Mouse (Mus musculus) adrenal gland, adult 18-20 months (tissue): ENCODE results near the gene Adra1d. TPM values are rescaled to one million over a fixed set of nuclear protein-coding genes. Genes with fewer than 3 reads are reported as not detected.

Experiments used
- DNase-seq, 2 experiments: peaks; one replicate each; pipeline ENCODE4 v3.0.0; 2021 to 2022; ENCODE audit warnings: low spot score in 2 of 2
- total RNA-seq, 2 experiments: library from RNA; stranded (reverse); gene quantifications; 1 replicate in 1 of 2; 2 replicates in 1 of 2; pipeline ENCODE4 v1.2.3; 2021

The Adra1d gene
- total RNA-seq, 2 experiments from 2014 or later: 37.0 to 44.1 TPM

DNA sequence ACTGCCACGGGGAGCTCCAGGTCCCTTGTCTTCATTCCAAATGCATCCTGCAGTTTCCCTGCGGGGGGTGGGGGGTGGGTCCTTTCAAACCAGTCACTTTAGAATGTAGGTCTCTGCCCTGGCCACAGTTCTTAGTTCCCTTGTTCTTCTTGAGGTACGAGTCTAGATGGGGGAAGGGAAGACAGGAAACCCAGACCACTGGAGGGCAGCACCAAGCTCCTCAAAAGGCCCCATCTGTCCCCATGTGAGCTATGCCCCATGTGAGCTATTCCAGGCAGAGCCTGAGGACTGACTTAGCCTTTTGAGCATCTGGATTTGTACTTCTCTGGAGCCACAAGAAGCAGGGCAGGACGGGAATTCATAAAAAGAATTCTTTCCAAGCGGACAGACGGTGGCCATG lies 19.6 kb downstream of the Adra1d start:
- DNase-seq: no peak

DNA sequence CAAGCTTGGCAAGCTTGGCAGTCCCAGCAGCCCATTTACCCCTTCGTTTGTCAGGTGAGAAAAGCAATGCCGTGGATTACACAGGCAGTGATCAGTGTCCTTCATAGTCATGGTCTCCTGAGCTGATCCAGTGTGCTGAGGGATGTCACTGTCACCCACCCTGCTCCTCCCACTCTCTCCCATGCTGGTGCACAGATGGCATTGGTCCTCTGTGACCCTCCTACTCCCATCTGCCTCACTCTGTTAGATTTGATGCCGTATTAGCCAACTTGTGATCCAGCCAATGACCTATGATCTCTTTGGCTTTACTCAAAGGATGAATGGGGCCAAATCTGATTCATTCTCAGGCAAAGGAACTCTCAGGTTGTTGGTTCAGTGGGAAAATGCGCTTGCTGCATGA lies 20.4 kb downstream of the Adra1d start:
- DNase-seq: no peak

DNA sequence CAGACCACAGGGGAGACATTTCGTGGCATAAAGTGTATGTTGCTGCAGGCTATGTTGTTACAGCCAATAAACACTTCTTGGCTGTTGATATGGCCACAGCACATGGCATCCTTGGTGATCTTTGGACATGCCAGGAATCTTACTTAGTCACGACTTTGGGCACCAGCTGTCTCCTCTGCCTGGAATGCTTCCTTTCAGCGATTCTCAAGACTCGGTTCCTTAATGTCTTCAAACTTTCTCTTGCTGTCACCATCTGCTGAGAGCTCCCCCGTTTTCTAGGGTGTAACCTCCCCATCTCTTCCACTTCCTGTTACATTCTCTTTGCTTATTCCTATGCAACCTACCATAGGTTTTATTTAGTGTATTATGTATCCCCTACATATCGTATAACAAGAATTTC lies 22.3 kb downstream of the Adra1d start:
- no peak for DNase-seq

DNA sequence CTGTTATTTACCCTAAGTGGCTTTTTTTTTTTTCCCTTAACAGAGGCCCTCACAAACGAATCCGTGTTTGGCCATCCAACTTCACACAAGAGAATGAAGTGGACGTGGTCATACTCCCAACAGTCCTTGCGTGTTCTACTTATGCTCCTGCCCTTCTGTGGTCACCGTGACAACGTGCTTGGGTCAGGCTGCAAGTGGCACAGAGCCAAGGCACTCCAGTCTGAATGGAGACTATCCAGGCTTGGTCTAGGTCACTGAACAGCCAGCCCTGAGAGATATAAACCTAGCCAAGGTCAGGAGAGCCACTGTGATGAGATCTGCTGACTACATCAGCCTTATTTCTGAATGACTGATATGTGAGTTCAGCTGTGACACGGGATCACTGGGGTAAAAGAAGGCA lies 23.7 kb downstream of the Adra1d start:
- peak; percentile 65 to 72 for DNase-seq

DNA sequence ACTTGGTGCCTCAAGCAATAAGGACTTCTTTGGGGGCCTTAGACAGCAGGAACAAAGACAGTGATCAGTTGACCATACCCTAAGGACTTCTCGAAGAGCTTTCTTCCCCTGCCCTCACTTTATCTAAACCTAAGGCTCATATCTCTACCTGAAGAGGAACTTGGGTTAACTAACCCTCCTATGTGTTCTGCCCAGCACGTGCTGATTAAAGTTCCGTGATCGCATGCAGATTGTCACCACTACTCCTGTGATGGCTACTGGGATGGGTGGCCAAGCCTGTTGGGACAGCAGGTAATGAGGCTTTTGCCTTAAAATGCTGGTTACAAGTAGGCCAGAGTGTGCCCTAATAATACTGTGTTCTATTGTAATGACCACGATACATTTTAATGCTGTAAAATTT lies 26.9 kb downstream of the Adra1d start:
- DNase-seq: no peak

DNA sequence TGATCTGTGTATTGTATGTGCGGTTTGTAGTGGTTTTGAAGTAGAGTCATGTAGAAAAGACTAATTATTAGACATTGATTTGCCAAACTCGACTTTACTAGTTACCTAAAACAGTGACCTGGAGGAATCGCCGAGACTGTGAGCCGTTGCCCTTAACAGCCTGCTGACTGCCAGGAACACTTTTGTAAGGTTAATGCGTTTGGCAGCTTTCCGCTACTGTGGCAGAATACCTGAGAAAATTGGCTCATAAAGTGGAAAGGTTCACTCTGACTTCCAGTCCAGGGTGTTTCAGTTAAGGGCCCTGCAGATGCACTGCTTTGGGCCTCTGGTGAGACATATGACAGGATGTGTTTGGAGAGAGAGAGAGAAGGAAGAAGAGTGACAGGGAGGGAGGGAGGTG lies 30.8 kb downstream of the Adra1d start:
- no peak for DNase-seq

DNA sequence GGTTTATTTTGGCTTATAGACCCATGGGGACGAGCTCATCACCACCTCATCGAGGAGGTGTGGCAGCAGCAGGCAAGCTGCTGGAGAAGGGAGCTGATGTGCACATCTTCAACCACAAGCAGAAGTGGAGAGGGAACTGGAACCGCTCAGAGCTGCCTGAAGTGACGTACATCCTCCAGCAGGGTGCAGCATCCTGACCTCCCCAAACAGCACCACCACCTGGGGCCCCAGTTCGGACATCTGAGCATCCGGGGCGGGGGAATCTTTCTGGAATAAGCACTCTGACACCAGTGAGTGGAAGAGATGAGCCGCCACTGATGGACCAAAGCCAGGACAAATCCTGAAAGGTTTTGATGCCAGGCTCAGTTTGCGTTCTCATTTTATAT lies 31.5 kb downstream of the Adra1d start:
- no peak for DNase-seq

DNA sequence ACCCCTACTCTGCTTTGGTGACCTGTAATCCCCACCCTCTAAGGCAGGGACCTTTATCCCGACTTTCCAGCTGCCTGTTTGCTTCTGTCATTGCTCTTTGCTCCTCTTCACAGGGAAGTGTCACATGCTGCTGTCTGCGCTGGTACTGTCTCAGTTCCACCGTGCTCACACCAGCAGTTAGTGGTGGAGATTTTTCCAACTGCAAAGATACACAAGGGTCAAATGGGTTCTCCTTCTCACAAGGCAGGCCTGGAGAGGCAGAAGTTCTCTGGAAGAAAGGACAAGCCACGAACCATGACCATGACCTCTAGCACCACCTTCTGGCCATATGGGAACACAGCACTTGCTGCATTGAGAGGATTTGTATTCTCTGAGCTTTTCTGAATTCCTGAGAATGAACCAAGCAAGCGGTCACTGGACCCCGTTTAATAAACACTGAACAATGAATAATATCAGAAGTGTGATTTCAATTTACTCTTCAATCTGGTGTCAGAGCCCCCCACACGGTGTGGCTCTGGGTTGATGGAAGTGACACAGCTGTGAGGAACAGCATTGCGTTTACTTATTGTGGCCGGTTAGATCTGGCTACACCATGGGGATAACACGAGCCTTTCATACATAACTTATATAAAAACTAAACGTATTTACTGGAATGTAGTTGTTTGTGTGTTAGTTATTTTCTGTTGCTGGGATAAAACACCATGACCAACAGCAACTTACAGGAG lies 32.0 kb downstream of the Adra1d start:
- no peak for DNase-seq

DNA sequence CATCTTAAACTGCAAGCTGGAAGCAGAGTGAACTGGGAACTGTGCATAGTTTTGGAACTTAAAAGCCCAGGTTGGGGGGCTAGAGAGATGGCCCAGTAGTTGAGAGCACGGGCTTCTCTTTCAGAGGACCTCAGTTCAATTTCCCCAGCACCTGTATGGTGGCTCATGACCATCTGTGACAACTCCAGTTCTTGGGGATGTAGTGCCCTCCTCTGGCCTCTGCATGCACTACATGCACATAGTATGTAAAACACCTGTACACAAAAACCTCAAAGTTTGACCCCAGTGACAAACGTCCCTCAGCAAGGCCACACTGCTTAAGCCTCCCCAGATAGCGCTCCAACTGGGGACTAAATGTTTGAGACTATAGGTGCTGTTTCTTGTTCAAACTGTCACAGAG lies 35.0 kb downstream of the Adra1d start:
- no peak for DNase-seq

DNA sequence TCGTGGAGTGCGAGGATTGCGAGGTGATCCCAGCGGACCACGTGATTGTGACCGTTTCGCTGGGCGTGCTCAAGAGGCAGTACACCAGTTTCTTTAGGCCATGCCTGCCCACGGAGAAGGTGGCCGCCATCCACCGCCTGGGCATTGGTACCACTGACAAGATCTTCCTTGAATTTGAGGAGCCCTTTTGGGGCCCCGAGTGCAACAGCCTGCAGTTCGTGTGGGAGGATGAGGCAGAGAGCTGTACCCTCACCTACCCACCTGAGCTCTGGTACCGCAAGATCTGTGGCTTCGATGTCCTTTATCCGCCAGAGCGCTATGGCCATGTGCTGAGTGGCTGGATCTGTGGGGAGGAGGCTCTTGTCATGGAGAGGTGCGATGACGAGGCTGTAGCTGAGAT lies 41.3 kb downstream of the Adra1d start:
- no peak for DNase-seq

DNA sequence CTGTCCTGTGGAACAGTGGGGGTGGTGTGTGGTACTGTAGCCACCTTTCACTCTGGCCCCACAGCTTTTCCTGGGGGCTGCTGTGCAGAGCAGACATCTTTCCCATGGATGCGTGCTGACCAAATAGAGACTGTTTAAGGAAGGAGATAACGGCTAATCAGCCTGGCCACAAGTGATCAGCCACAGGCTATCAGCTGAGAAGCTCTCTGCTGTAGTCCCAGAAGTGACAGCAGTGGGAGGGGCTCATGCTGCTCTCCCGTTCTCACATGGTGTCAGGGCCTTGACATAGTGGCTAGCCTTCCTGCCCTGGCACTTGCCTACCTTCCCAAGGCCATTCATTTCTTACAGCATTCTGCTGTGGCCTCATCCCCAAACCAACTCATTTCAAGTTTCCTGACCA lies 43.3 kb downstream of the Adra1d start:
- no peak for DNase-seq

DNA sequence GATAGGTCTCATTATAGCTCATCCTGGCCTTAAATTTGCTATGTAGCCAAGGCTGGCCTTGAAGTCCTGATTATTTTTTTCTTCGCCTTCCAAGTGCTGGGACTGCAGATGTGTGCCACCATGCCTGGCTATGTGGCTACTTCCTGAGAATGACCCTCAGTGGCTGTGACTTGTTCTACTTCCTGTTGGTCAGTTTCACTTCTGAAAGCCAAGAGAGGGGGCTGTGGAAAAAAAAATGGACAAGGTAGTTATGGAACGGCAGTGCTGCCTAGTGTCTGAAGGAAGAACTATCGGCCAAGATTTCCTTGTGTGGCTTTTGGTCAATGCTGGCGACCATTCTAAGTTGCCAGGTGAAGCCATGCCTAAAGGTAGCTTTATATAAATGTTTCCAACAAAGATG lies 44.5 kb downstream of the Adra1d start:
- DNase-seq: no peak

DNA sequence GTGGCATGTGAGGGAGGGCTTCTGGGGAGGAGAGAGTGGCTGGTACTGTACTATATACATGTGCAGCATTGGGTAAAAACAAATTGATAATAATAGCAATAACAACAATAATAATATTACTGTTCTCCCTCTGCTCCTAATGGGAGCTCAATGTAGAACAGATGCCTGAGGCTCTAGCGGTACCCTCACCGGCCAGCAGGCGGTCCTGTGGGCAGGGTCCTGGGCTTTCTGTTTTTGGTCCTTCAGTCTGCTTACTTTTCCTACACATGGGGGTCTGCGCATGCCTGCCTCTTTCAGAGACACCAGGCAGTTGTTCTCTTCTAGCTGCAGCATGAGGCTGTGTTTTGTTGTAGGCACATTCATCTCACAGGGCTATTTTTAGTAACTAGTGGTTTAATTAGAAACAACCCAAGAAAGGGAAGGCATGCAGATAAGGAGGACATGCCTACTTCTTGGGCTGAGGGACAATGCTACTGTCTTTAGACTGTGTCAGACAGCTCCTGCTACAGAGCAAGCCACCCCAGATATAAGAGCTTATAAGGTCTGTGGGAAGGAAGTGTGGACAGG lies 47.9 kb downstream of the Adra1d start:
- no peak for DNase-seq

DNA sequence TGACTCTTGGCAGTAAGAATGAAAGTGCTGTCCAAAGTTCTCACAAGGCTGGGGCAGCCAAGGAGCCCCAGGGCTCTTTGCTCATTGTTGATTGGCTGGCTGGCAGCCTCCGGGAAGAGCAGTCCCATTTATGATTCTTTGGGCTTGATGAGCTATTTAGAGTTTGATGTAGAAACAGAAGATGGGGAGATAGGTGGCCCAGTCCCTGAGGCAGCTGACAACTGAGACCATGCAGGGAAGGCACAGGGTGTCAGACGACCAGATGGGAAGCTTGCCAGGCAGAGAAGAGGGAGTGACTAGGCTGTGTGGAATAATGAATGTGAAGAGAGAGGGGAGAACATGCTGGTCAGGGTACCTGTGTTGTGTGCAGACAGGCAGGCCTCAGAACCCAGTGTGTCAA lies 48.6 kb downstream of the Adra1d start:
- no peak for DNase-seq

DNA sequence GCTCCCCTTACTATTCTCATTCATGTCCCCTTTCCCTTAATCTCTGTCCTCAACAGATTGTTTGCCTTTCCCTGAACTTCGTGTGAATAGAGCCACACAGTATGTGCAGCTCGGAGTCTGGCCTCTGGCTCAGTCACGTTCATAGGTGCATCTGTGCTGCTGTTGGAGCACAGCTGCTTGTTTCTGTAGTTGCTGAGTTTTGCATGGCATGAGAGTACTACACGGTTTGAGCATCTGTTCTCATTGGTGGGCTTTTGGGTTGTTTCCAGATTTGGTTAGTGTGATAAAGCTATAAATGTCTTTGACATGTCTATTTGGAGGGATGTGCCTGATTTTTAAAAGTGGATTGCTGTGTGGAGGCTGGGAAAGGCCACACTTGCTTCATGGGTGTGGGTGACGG lies 51.6 kb downstream of the Adra1d start:
- DNase-seq: no peak

DNA sequence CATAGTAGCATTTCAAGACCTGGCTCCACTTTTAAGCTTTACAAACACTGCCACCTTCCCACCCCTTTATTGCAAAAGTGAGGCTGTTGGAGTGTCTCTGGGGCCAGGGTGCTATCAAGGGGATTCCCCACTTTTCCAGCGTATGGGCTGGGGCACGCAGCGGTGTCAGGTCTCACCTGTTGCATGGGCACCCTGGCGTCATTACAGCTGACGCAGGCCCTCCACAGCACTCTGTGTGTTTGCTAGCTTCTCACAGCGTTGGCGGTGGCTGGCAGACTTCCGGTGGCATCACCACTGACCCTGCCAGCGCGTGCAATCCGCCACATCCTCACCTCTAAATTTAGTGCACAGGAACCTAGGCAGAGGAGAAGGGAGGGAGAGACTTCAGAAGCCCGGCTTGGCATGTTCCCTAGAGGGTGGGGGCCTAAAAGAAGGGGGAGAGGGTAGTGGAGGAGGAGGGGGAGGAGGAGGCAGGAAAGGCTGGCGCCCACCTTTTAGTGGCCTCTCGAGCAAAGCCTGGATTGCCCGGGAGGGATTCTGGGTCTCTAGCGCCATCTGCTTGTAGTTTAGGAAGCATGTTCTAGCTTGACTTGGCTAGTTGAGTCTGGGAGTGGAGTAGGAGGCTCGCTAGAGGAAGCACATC lies 52.3 kb downstream of the Adra1d start:
- DNase-seq: peak; percentile 46 to 56

DNA sequence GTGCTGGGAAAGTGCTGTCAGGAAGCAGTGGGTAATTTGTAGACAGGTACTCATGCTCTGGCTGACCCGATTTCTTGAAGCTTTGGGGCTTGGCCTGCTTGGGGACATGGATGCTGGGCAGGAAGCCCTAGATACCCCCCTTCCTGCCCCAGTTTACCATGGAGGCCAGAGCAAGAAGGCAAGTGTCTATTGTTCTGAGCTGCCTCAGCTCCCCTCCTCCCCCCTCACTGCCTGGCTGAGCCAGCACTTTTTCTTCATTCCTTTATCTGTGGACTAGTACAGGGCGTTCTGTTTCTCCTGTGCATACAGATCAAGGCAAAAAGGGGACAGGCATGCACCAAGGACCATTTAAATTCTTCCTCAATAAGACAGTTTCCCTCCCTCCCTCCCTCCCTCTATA lies 53.6 kb downstream of the Adra1d start:
- DNase-seq: no peak

DNA sequence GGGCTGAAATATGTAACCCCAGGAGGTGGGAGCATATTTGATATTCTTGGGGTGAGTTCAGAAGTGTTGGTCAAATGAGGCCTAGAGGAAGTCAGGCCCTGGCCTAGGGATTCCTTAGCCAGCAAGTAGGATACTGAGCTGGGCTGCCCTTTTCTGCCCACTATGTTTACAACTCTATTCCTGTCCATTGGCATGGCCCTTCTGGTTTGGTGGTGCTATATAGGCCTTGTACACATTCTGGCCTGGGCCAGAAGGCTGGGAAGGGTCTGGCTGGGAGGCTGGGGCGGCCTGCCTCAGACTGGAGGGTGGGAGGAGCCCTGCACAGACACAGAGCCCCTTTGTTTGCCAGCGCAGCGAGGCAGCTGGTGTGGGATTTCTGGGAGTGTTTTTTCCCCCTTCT lies 55.7 kb downstream of the Adra1d start:
- no peak for DNase-seq

DNA sequence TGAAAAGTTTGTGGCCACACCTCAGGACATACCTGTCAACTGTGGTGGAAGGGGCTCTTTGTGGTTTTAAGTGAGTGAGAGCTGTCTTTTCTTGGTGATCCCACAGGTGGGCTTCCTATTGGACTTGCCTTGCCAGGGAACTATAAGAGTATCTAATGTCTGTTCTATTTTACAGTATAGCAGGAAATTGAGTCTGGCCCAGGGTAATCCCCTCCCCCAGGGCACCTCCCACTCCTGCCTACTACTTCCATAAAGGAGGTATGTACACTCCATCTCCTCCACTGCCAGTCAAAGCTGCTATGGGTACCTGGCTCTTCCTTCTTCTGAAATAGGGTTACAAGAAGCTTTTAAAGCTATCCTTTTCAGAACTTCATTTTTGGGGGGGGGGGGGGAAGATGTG lies 56.7 kb downstream of the Adra1d start:
- no peak for DNase-seq

DNA sequence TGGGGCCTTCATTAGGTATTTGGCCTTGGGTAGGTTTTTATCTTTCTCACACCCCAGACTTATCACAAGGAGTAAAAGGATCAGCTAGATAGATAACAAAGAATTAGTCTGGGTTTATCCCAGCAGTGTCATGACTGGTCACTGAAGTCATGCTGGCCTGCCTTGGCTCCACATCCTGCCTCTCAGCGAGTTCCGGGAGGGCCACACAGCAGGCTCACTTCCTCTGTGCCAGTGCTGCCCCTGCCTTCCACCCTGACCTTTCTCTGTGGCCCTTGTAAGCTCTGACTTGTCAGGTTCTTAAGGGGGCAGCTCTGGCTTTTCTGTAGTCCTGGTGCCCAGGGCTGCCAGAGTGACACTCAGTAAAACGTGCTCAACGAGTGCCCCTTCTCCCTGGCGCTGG lies 59.5 kb downstream of the Adra1d start:
- DNase-seq: peak; percentile 11 to 23

DNA sequence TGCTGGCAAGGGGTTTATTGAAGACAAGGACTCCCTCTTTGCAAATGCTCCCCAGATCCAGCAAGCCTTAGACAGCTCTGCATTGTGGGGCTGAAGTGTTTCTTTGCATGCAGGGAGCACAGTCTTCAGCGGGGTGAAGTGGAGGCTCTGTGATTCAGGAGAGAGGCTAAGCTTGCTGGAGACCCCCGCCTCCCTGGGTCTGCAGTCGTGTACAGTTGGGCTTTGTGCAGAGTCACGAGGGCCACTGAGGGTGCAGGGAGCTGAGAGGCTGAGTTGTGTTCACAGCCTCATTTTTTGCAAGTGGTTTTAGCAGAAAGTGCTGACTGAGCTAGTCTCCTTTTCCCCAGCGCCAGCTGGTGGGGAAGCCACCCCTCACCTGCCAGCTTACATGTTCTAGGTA lies 60.2 kb downstream of the Adra1d start:
- peak in 1 of 2 experiments; percentile 16 for DNase-seq

DNA sequence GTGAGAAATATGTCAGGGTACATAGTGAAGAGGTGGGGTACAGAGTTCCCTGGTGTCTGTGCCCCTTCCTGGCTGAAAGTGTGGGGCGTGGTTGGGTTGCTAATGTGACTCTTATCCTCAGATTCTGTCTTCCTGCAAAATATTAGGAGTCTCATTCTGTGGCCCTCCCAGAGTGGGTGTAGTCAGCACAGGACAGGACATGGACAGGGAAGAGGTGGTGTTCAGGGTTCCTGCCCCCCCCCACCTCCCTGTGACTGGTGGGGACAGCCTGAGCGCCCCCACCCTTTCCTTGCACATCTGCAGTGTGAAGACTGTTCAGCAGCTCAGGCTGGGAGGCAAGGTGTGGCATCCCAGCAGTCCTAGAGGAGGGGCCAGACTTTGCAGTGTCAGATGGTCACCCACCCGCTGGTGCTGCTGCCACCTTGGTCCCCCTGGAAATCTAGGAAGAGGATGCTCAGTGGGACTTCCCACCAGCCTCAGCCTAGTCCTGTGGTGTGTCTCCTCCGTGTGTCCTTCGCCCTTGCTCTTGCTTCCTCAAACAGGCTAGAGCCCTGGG lies 62.7 kb downstream of the Adra1d start:
- no peak for DNase-seq
